Mouse (Mus musculus): ENCODE measurements around the gene Arhgap19.

DNA sequence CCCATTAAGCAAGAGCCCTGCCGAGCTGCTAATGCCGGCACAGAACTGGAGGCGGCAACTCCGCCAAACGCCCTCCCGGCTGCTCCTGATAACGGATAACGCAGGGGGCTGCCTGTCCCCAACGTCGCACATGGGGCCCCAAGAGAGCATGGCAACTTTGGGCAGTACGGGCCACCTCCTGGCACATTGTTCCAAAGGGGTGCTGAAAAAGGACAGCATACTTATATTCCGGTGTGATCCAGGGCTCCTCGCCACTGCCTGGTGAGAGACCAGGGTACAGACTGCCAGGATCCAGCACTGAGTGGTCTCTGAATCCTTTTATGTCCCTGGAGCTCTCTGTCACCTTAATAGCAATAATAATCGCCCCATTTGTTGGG lies 63.4 kb downstream of the Arhgap19 start:
- TF ChIP-seq EP300 (IDR thresholded peaks at IDR 0.05; ENCODE audit: low read depth) (no peak; the same call in 1 of the 2 replicates), CTCF (IDR thresholded peaks at IDR 0.05; ENCODE audit: low read depth) (no peak)

Measured in liver, embryonic 14.5 days (tissue).